Mouse (Mus musculus) urinary bladder, postnatal 4 days (tissue): Measurements from ENCODE around the gene Dtx3l.

Source experiments
- DNase-seq, 2 experiments: peaks; one replicate each; pipeline ENCODE4 v3.0.0; 2021 to 2022; ENCODE audit warnings: low spot score in 2 of 2

The Dtx3l gene

GRCm38 (mm10) chr16:35888174-35888573, 50.8 kb downstream of the Dtx3l start:
- no peak for DNase-seq
